Mouse (Mus musculus): Measurements from ENCODE around the gene Serpinh1.

DNA sequence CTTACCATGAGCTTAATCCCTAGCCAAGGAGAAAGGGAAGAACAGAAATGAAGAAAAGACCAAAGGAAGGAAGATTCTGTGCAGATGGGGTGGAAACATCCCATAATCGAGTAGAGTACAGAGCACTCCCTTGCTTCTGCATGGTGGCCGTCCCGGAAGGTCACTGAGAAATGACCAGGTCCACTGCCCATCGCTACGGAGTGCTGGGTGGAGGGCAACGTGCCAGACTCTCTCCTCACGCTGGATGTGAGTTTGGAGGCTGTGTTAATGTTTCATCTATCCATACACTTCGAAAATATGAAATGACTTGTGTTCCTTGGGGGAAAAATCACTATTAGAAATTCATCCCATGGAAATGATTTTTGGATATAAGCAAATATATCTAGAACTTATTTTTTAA, 5.3 kb upstream of the Serpinh1 start:
- TF ChIP-seq CTCF (IDR thresholded peaks at IDR 0.05; ENCODE audit: extremely low read depth, insufficient read depth, low read length) (no peak), POLR2A (IDR thresholded peaks at IDR 0.05; ENCODE audit: extremely low read depth, insufficient read depth, low read length) (no peak)

All from cortical plate, adult 2 months (tissue).